Mouse (Mus musculus) frontal cortex, adult 2 months (tissue): ENCODE results near the gene Adgrg5. TPM values are rescaled to one million over a fixed set of nuclear protein-coding genes. Genes with fewer than 3 reads are reported as not detected.
A peak's percentile ranks its signal among the peaks of the same experiment; 100 is the strongest.

Experiments used
- DNase-seq, 2 experiments: peaks; one replicate each; pipeline ENCODE4 v3.0.0; 2022; ENCODE audit warnings: low spot score in 1 of 2; ENCODE audit errors: extremely low spot score in 1 of 2
- polyA plus RNA-seq: library from polyadenylated mRNA; depleted of rRNA; stranded (reverse); fragments of >200 nt; gene quantifications from 2 replicates; pipeline ENCODE4 v1.2.3, GENCODE M21; 2012; rRNA removed

Gene Adgrg5
- polyA plus RNA-seq, 1 experiment = 0.04 TPM

- no peak for DNase-seq
These were observed 67.3 kb downstream of the Adgrg5 start for GRCm38 (mm10) chr8:94990598-94991453.

GRCm38 (mm10) chr8:94991454-94991994 is 68.0 kb downstream of the Adgrg5 start:
- DNase-seq = no peak

- no peak for DNase-seq
These were observed 68.5 kb downstream of the Adgrg5 start for GRCm38 (mm10) chr8:94992010-94992409.

- DNase-seq = peak in 1 of 2 experiments; percentile 76
These were observed 69.0 kb downstream of the Adgrg5 start for GRCm38 (mm10) chr8:94992534-94992933.

Other genes starting within 250 kb of the Adgrg5 start
- gene Pllp, start 227.4 kb upstream of the Adgrg5 start, polyA plus RNA-seq = 89.0 TPM in 2 replicates
- 0.22 and 0.23 TPM in 2 replicates for gene Ccl22, start 178.1 kb upstream of the Adgrg5 start, polyA plus RNA-seq
- gene Cx3cl1, start 151.7 kb upstream of the Adgrg5 start, polyA plus RNA-seq = 470 and 510 TPM in 2 replicates
- 2.2 and 3.1 TPM in 2 replicates for gene Ccl17, start 113.2 kb upstream of the Adgrg5 start, polyA plus RNA-seq
- gene Coq9, start 85.4 kb upstream of the Adgrg5 start, polyA plus RNA-seq = 94.0 and 109 TPM in 2 replicates
- 40.5 and 44.8 TPM in 2 replicates for gene Ciapin1, start 85.3 kb upstream of the Adgrg5 start, polyA plus RNA-seq
- 99.6 and 111 TPM in 2 replicates for gene Polr2c, start 66.2 kb upstream of the Adgrg5 start, polyA plus RNA-seq
- gene Dok4, start 47.4 kb upstream of the Adgrg5 start, polyA plus RNA-seq = 19.4 and 21.0 TPM in 2 replicates
- 2.9 and 3.1 TPM in 2 replicates for gene Ccdc102a, start 5.6 kb upstream of the Adgrg5 start, polyA plus RNA-seq
- gene Adgrg1, start 51.1 kb downstream of the Adgrg5 start, polyA plus RNA-seq = 127 and 147 TPM in 2 replicates
- 0.54 and 0.59 TPM in 2 replicates for gene Adgrg3, start 94.0 kb downstream of the Adgrg5 start, polyA plus RNA-seq
- 0.80 and 1.2 TPM in 2 replicates for gene Drc7, start 131.4 kb downstream of the Adgrg5 start, polyA plus RNA-seq
- 50.8 and 53.0 TPM in 2 replicates for gene Katnb1, start 157.5 kb downstream of the Adgrg5 start, polyA plus RNA-seq